8 mouse cellular contexts compared by ENCODE assay signal in the genomic region with DNA sequence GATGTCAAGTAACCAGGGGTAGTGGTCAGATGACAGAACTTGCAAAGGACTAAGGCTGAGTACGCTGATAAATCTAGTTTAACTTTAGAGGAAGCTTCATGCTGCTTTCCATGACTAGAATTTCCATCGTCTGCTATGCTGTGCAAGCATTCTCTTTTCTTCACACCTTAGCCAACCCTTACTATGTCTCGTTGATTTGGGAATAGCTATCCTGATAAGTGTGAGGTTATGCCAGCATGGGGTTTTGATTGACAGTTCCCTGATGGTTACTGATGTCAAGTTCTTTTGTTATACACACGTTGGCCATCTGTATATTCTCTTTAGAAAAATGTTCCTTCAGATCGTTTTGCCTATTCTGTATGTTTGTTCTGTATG. TPM values are rescaled to one million over a fixed set of nuclear protein-coding genes. Genes with fewer than 3 reads are reported as not detected.
A peak's percentile ranks its signal among the peaks of the same experiment; 100 is the strongest.
DNase-seq lines count a peak whose midpoint lies in the region; ATAC-seq and TF ChIP-seq lines count a peak whose summit lies in the region.

No protein-coding gene starts in this region.

- TF ChIP-seq EP300 in heart, adult 2 months (IDR thresholded peaks at IDR 0.05; ENCODE audit: insufficient read depth, low read depth, low read length) = no peak
- no peak for TF ChIP-seq EP300 in liver, postnatal 0 days (IDR thresholded peaks at IDR 0.05; ENCODE audit: low read depth)

- peak overlapping the region; percentile 91 for H3K4me3 ChIP-seq in heart, adult 2 months
- H3K4me3 ChIP-seq in C2C12 (ENCODE audit: insufficient read depth, poor library complexity, severe bottlenecking) = peak overlapping the region; percentile 36
- H3K4me3 ChIP-seq in hindbrain, embryonic 12.5 days = peak overlapping the region; percentile 64
- H3K4me3 ChIP-seq in liver, postnatal 0 days (ENCODE audit: low read depth, low read length) = peak overlapping the region; percentile 51

- DNase-seq in heart, adult 2 months = no peak
- DNase-seq in heart, postnatal 14 days = no peak
- DNase-seq in liver, postnatal 0 days = no peak
- DNase-seq in natural killer cell, adult 2 months (ENCODE audit: low spot score in 2 of 2) = no peak
- no peak for DNase-seq in testis, postnatal 14 days (ENCODE audit: low spot score)
- DNase-seq in kidney, adult 8-10 months = no peak

- TF ChIP-seq POLR2A in heart, adult 2 months (IDR thresholded peaks at IDR 0.05; ENCODE audit: insufficient read depth, low read depth, low read length) = no peak

- H3K4me2 ChIP-seq in hindbrain, embryonic 12.5 days (replicated peaks) = peak overlapping the region; percentile 96
- H3K4me2 ChIP-seq in liver, postnatal 0 days (ENCODE audit: low read depth, low read length) = peak overlapping the region; percentile 92; the same call in 1 of the 2 replicates

- no peak overlapping the region for H3K9ac ChIP-seq in heart, adult 2 months (ENCODE audit: low read depth, low read length)
- H3K9ac ChIP-seq in hindbrain, embryonic 12.5 days = peak overlapping the region; percentile 66; the same call in 1 of the 2 replicates
- no peak overlapping the region for H3K9ac ChIP-seq in liver, postnatal 0 days (replicated peaks)

- intact Hi-C loops in heart, adult 2 months (cut with DNase I) = loop anchor here (1.0 to 10.0 kb wide), 4 partner anchors 86 to 744 kb away; partner anchors contain the start of gene Adgb
- intact Hi-C loops in heart, postnatal 14 days (cut with DNase I) = loop anchor here (1.0 to 10.0 kb wide), 3 partner anchors 150 to 744 kb away; no protein-coding TSS in a partner anchor

- no peaks in the 10 kb centered on the region for H3K27me3 ChIP-seq in heart, adult 2 months (ENCODE audit: control insufficient read depth, insufficient read depth, low read length)
- no peaks in the 10 kb centered on the region for H3K27me3 ChIP-seq in C2C12 (ENCODE audit: control insufficient read depth, insufficient read depth, insufficient read length)
- no peaks in the 10 kb centered on the region for H3K27me3 ChIP-seq in hindbrain, embryonic 12.5 days
- no peaks in the 10 kb centered on the region for H3K27me3 ChIP-seq in liver, postnatal 0 days (ENCODE audit: insufficient read depth, low read length)

- H3K27ac ChIP-seq in heart, adult 2 months = no peak overlapping the region
- no peak overlapping the region for H3K27ac ChIP-seq in hindbrain, embryonic 12.5 days
- no peak overlapping the region for H3K27ac ChIP-seq in liver, postnatal 0 days (ENCODE audit: low read depth)

- H3ac ChIP-seq in C2C12 (ENCODE audit: control insufficient read depth, insufficient read length, low read depth) = no peak overlapping the region

- ATAC-seq in hindbrain, embryonic 12.5 days (ENCODE audit: low FRiP score) = peak; percentile 52
- no peak for ATAC-seq in liver, postnatal 0 days

- no peaks in the 10 kb centered on the region for H3K79me2 ChIP-seq in heart, adult 2 months (replicated peaks; ENCODE audit: control insufficient read depth, insufficient read depth, low read length)
- H3K79me2 ChIP-seq in C2C12 (ENCODE audit: control insufficient read depth, insufficient read depth) = no peaks in the 10 kb centered on the region

- 28% methylated on average over 5 of the region's 5 CpGs for WGBS in heart, adult 2 months
- 41% methylated on average over 5 of the region's 5 CpGs for WGBS in hindbrain, embryonic 12.5 days
- 31% methylated on average over 5 of the region's 5 CpGs for WGBS in liver, postnatal 0 days (ENCODE audit: insufficient replicate concordance)

- no peaks in the 10 kb centered on the region for H3K9me3 ChIP-seq in hindbrain, embryonic 12.5 days (replicated peaks)
- H3K9me3 ChIP-seq in liver, postnatal 0 days (ENCODE audit: low read length) = no peaks in the 10 kb centered on the region

- no peak for TF ChIP-seq CTCF in heart, adult 2 months (IDR thresholded peaks at IDR 0.05)
- no peak for TF ChIP-seq CTCF in C2C12 (IDR thresholded peaks at IDR 0.05; ENCODE audit: control insufficient read depth, insufficient read depth, insufficient read length)
- TF ChIP-seq CTCF in liver, postnatal 0 days (IDR thresholded peaks at IDR 0.05; ENCODE audit: low read depth) = no peak

- H3K4me1 ChIP-seq in heart, adult 2 months (ENCODE audit: control insufficient read depth, insufficient read depth, low read length) = no peaks in the 10 kb centered on the region; the same call in 1 of the 2 replicates
- H3K4me1 ChIP-seq in hindbrain, embryonic 12.5 days = 0 out of 2 replicates have a peak, but pooled peaks cover 3% of the 10 kb centered on the region
- no peaks in the 10 kb centered on the region for H3K4me1 ChIP-seq in liver, postnatal 0 days (ENCODE audit: insufficient read depth)

- H3K79me3 ChIP-seq in C2C12 (ENCODE audit: low read depth) = no peaks in the 10 kb centered on the region

- H3K36me3 ChIP-seq in heart, adult 2 months (ENCODE audit: control insufficient read depth, insufficient read depth, low read length) = no peaks in the 10 kb centered on the region
- no peaks in the 10 kb centered on the region for H3K36me3 ChIP-seq in C2C12 (ENCODE audit: control insufficient read depth, insufficient read depth)
- H3K36me3 ChIP-seq in hindbrain, embryonic 12.5 days = no peaks in the 10 kb centered on the region
- no peaks in the 10 kb centered on the region for H3K36me3 ChIP-seq in liver, postnatal 0 days (replicated peaks; ENCODE audit: insufficient read depth, low read length)

TF ChIP-seq in C2C12, 6 proteins besides CTCF, POLR2A, EP300 and RAD21:
- TF ChIP-seq USF1 (IDR thresholded peaks at IDR 0.05; ENCODE audit: low read depth) (no peak), FOSL1 (IDR thresholded peaks at IDR 0.05; ENCODE audit: insufficient read depth, low read length, poor library complexity, severe bottlenecking) (no peak), CEBPB (IDR thresholded peaks at IDR 0.05; ENCODE audit: low read depth) (no peak), MYOD1 (IDR thresholded peaks at IDR 0.05; ENCODE audit: control insufficient read depth, insufficient read length, low read depth) (no peak), MYOG (IDR thresholded peaks at IDR 0.05; ENCODE audit: control insufficient read depth, extremely low read depth, insufficient read length) (no peak), MAX (IDR thresholded peaks at IDR 0.05) (no peak)
TF ChIP-seq in C2C12: peak in this region for 0.

RNA-seq across cellular contexts. Expression of gene Rab32, which starts 0.3 kb away (rescaled TPM):
- total RNA-seq in heart, adult 2 months (2021) = 1 to 10 TPM; 1.4 to 1.6 TPM
- 1.6 and 1.9 TPM in 2 replicates for polyA plus RNA-seq in heart, adult 2 months (2012; rRNA removed)
- 1 to 10 TPM; 2.1 to 2.5 TPM for total RNA-seq in heart, postnatal 14 days (2021)
- polyA plus RNA-seq in C2C12 (2012; fragmentation: generic; extraction: Trizol) = 1.8 TPM
- 13.0 and 13.5 TPM in 2 replicates for polyA plus RNA-seq in hindbrain, embryonic 12.5 days (2016; fragmentation: Nextera tagmentation; extraction: Ambion mirVana)
- 23.6 and 25.3 TPM in 2 replicates for polyA plus RNA-seq in liver, postnatal 0 days (2015; fragmentation: Nextera tagmentation; extraction: Ambion mirVana)

Comparison
In these comparisons a context has a peak if more than half of its experiments do, and no peak if none do; other contexts are left out.
1. H3K4me3 ChIP-seq: peak in every context shown above with its lines; median percentile 91 in heart, adult 2 months; 64 in hindbrain, embryonic 12.5 days; 51 in liver, postnatal 0 days; 36 in C2C12.